Mouse (Mus musculus) megakaryocyte progenitor cell, adult 5-6 weeks (primary cell): ENCODE data around the gene Rabgef1. TPM values are rescaled to one million over a fixed set of nuclear protein-coding genes. Genes with fewer than 3 reads are reported as not detected.

Source experiments
- ATAC-seq: replicated peaks from 2 replicates; pipeline ENCODE4 v1.8.0; 2016; ENCODE audit warnings: mild to moderate bottlenecking, moderate TSS enrichment, inconsistent platforms; ENCODE audit not compliant: poor library complexity
- total RNA-seq, 2 experiments: library from RNA; stranded (forward) in 1 of 2; stranded (reverse) in 1 of 2; fragments of 157-497, 149-512 nt in 1 of 2; fragments of 200-1000 nt in 1 of 2; gene quantifications; 2 replicates each; pipeline versions ENCODE4 v1.2.3 to v1.2.4; 2015 to 2017

Gene Rabgef1
- total RNA-seq, 2 experiments from 2014 or later: 16.0 to 16.2 TPM

DNA sequence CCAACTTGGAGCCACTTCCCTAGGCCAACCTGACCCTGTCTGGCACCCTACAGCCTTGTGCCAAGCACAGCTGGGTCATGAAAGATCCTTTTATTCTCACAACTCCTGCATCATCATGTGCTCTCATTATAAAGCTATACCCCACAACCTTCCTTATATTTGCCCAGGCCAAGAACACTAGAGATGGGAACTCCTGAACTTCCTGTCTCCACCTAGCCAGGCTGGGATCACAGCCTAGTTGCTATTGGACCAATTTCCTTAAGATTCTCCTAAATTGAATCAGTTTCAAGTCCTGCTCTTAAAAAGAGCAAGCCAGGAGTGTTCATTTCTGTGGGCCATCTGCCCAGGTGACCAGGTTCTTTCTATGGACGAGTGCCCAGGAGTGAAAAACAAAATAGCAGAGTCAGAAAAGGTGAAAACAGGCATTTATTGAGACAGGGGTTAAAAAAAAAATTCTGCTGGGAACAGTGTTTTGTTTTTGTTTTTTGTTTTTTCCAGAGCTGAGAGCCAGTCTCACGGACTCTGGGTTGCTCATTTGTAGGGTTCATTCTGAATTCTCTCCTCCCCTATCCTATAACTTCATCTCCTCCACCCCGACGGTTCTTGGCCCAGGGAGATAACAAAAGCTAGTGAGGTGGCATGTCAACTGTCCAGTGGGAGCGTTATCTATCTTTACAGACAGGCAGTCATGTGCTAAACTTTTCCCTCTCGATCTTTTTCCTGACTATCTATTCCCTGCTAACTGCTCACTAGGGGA lies 754 bp upstream of the Rabgef1 start:
- ATAC-seq: peak; percentile 62

- peak; percentile 60 for ATAC-seq
These were observed 481 bp downstream of the Rabgef1 start for GRCm38 (mm10) chr5:130171956-130172601.

DNA sequence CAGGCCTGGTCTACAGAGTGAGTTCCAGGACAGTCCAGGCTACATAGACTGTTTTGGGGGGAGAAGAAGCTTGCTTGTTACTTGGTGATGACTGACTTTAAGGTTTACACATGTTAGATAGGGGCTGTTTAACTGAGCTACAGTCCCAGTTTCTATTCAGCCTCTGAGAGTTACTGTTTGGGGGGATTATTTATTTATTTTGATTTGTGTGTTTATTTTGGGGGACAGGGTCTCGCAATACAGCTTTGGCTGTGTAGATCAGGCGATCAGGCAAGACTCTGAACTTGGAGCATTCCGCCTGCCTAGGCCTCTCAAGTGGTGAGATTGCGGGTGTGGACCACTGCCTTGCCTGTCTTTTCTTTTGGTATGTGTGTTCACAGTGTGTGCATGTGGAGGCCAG lies 1.4 kb downstream of the Rabgef1 start:
- ATAC-seq: no peak

DNA sequence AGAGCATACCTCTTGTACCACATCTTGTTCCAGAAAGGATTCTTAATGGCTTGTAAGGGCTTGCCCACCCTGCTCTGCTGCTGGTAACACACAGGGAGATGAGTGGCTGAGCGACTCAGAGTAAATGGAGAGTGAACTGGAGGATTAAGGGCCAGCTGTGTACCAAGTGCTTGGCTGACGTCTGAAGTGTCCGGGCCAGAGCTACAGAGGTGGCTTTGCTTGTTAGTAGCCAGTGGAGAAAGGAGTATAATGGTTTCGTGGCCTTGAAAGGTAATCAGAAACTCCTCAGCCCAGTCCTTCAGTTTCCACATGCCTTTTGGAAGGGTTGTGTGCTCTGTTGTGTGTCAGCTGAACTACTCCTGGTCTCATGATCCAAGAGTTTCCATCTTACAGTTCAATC lies 6.3 kb downstream of the Rabgef1 start:
- ATAC-seq: no peak

DNA sequence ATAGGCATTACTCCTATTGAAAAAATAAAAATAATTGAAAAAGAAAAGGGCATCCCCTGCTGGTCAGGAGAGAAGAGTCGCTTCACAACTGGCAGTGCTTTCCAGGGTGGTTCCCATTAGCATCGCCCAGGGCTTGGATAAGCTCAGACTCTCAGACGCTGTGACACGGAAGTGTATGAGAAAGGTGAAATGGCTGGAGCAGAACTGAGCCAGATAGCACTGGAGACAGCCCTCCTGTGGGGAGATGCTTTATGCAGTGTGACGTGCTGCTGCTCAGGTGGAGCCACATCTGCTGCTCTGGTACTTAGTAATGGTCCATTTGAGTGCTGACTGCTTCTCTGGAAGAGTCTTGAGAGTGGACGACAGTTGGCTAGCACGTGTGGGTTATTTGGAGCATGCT lies 8.8 kb downstream of the Rabgef1 start:
- peak; percentile 30; the same call in 1 of the 2 replicates for ATAC-seq

DNA sequence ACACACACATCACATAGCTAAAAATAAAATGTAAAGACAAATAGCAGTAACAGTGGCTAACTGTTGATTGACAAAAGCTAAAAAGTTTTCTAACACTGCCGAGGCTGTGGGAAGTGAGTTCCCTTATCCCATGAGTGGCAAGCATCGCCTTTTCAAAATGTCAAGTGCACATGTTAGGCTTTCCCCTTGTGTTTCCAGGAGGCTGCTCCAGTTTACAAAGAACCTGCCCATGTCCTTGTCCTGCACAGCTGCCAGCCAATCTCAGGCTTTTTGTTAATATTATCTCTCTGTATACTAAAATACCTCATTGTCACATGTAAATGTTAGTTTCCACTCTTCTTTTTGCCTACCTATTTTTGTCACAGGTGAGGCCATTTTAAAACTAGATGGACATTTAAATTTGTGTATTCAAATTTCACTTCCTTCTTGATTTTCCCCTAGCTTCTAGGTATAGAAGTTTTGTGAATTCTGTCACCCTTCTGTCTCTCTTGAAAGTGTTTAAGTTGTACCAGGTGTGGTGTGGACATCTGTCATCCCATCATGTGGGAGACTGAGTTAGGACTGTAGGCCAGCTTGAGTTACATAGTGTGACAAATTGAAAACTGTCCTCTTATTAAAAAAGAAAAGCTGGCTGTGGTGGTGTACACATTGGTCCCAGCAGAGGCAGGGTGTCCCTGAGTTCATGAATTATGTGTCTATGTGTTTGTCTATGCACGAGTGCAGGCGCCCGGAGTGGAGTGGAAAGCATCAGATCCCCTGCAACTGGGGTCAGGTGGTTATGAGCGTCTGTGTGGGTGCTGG lies 10.3 kb downstream of the Rabgef1 start:
- no peak for ATAC-seq

DNA sequence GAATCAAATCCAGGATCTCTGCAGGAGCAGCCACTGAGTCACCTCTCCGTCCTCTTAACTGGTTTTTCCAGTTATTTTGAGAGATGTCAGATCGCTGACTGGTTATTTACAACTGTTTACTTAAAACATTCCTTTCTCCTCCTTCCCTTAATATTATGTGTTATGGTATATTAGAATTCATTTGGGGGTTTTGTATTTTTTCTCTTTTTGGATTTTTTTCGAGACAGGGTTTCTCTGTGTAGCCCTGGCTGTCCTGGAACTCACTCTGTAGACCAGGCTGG lies 10.9 kb downstream of the Rabgef1 start:
- ATAC-seq: no peak

- ATAC-seq: peak; percentile 67
These were observed 12.7 kb downstream of the Rabgef1 start for GRCm38 (mm10) chr5:130184193-130184856.

- ATAC-seq: no peak
These were observed 13.7 kb downstream of the Rabgef1 start for GRCm38 (mm10) chr5:130185312-130185711.

DNA sequence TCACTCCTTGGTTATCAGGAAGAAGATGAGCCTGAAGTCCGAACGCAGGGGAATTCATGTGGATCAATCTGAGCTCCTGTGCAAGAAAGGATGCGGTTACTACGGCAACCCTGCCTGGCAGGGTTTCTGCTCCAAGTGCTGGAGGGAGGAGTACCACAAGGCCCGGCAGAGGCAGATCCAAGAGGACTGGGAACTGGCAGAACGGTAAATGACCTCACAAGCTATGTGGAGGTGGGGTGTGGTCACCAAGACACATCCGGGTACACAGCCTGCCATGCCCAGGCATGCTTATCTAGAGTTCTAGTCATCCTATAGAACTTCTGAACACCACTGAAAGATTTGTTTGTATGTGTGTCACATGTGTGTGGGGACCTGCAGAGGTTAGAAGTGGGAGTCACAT lies 15.8 kb downstream of the Rabgef1 start:
- peak; percentile 49 for ATAC-seq

GRCm38 (mm10) chr5:130190909-130191308 lies 19.3 kb downstream of the Rabgef1 start:
- no peak for ATAC-seq

DNA sequence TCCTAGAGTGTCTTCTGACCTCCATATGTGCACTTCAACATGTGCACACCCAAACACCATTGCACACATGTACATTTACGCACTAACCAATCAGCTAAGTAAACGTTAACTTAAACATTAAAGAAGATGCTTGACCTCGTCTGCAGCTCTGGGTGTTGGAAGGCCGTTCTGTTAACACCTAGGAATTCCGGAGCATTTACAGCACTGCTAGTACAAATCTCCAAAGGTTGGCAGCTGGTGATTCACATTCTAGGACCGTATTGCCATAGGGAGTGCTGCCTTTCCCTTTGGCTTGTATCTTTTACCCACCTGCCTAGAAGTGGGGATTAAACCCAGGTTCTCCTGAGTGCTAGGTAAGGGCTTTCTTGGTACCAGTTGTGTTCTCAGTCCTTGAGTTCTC lies 20.3 kb downstream of the Rabgef1 start:
- ATAC-seq: no peak

DNA sequence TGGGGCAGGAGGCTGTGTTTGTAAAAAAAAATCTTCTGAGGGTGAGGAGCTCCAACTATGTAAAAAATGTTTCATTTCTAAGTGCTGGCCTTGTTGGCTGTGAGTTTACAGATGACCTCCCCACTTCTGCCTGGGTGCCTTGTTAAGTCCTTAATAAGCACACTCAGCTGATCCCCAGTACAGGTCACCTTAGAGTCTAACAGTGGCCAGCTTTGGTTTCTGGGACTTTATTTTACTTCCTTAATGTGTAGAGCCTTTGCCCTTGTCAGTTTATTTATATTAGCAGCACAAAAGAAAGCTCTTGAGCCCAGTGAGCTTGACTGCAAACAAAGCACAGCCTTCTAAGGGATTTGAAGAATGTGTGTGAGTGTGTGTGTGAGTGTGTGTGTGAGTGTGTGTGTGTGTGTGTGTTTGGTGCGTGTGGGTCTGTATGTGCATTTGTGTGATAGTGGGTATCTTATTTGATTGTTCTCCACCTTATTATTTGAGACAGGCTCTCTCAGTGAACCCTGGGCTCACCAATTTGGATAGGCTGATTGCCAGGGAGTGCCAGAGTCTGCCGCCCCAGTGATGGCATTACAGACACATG lies 20.9 kb downstream of the Rabgef1 start:
- no peak for ATAC-seq

GRCm38 (mm10) chr5:130193760-130194159 lies 22.2 kb downstream of the Rabgef1 start:
- ATAC-seq: no peak

GRCm38 (mm10) chr5:130196307-130196706 lies 24.7 kb downstream of the Rabgef1 start:
- peak; percentile 37; the same call in 1 of the 2 replicates for ATAC-seq

GRCm38 (mm10) chr5:130197454-130197853 lies 25.9 kb downstream of the Rabgef1 start:
- no peak for ATAC-seq

GRCm38 (mm10) chr5:130197981-130198380 lies 26.4 kb downstream of the Rabgef1 start:
- no peak for ATAC-seq

DNA sequence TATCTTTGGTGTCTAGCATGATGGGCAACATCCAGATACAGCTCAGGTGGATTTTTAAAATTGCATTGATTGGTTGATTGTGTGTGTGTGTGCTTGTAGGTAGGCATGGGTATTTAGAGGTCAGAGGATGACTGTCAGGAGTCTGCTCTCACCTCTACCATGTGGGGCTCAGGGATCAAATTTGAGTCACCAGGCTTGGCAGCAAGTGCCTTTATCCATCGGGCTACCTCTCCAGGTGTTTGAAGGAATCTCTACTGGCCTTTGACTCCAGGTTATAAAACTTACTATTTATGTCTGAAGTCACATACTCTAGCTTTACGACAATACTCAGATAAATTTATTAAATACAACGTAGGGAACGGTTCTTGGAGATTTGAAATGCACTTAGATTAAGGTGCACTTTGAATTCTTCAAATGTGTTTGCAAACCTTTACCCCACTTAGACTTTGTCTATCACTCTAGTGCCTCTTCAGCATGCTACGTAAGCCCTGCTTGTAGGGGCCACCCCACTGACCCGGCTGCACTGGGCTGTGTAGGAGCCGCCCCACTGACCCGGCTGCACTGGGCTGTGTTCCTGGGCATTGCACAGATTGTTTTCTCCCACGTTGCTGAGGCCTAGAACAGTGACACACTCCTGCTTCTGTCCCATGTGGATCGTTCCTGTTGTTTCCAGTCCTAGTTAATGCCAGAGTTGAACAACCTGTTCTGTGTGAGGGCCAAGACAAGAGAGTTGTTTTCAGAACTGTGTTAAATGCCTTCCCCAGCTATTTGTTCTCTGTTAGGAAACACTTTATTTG lies 28.8 kb downstream of the Rabgef1 start:
- ATAC-seq: no peak

DNA sequence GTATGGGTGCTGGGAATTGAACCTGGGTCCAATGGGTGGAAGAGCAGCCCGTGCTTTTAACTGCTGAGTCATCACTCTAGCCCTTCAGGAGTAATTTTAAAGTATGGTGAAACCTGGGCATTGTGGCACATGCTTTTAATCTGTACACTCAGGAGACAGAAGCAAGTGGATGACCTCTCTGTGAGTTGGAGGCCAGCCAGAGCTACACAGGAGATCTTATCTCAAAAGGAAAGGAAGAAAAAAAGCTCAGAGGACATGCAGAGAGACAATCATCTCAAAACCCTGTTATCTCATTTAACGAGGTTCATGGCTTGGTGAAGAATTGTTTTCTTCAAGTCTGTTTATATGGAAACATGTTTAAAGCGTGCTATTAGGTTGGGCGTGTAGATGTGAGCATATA lies 32.4 kb downstream of the Rabgef1 start:
- ATAC-seq: peak; percentile 38

DNA sequence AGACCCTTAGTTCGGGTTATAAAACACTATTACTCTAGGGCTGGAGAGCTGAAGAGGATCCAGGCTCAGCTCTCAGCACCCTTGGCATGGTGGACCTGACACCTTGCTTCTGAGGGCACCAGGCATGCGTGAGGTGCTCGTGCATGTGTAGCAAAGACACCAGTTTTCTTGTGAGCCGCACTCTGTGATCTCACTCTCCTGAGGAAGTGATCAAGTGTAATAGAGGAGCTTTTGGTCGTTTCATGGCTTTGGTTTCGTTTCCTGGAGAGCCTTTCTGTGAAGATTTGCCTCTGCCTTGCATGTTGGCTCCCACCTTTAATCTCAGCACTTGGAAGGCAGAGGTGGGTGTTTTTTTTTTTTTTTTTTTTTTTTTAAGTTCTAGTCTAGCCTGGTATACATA lies 33.0 kb downstream of the Rabgef1 start:
- 0 out of 2 replicates have a peak, but pooled peaks have one; percentile 20 for ATAC-seq
